Mouse (Mus musculus): ENCODE measurements around the gene Hmox2. TPM values are rescaled to one million over a fixed set of nuclear protein-coding genes. Genes with fewer than 3 reads are reported as not detected.
"Not testable (repeated sequence)": the region's sequence is repeated elsewhere in the genome, so short reads cannot be mapped to it uniquely, and the experiment has no call there.

Hmox2 gene
- total RNA-seq, 2 experiments from 2014 or later = 31.5 to 35.3 TPM

- intact Hi-C loops (cut with DNase I) = loop anchor here (5.0 kb wide), 1 partner anchor 35 kb away; no protein-coding TSS in a partner anchor
- DNase-seq = no peak
These were observed 3.8 kb upstream of the Hmox2 start for GRCm38 (mm10) chr16:4722128-4722914.

DNA sequence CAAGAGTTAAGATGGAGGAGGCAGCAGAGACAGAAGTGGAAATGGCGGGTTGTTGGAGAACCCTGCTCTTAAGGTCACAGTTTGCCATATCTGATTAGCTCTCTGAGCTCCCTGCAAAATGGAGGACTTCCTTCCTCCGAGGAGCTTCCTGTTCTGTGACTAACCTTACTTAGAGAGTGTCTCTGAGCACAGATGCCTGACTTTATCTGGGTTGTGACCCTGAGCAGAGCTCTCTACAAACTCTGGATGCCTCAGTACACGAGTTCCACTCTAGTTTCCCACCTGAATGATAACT lies 3.3 kb upstream of the Hmox2 start:
- DNase-seq = no peak
- intact Hi-C loops (cut with DNase I) = loop anchor here (5.0 kb wide), 1 partner anchor 36 kb away; no protein-coding TSS in a partner anchor

- no peak for DNase-seq
- intact Hi-C loops (cut with DNase I) = loop anchor here (5.0 kb wide), 1 partner anchor 62 kb away; no protein-coding TSS in a partner anchor
These were observed 895 bp upstream of the Hmox2 start for GRCm38 (mm10) chr16:4725266-4725665.

- intact Hi-C loops (cut with DNase I) = loop anchor here (5.0 kb wide), 1 partner anchor 61 kb away; no protein-coding TSS in a partner anchor
- DNase-seq = peak in 1 of 2 experiments; percentile 12
These were observed 467 bp downstream of the Hmox2 start for GRCm38 (mm10) chr16:4726528-4727128.

- intact Hi-C loops (cut with DNase I) = loop anchor here (5.0 kb wide), 1 partner anchor 60 kb away; no protein-coding TSS in a partner anchor
- DNase-seq = no peak
These were observed 1.4 kb downstream of the Hmox2 start for GRCm38 (mm10) chr16:4727526-4727925.

GRCm38 (mm10) chr16:4727963-4728362 lies 1.8 kb downstream of the Hmox2 start:
- intact Hi-C loops (cut with DNase I) = loop anchor here (5.0 kb wide), 1 partner anchor 59 kb away; no protein-coding TSS in a partner anchor
- DNase-seq = no peak

GRCm38 (mm10) chr16:4730776-4731358 lies 4.7 kb downstream of the Hmox2 start:
- no peak for DNase-seq
- intact Hi-C loops (cut with DNase I) = no loop called here

GRCm38 (mm10) chr16:4736262-4736661 lies 10.1 kb downstream of the Hmox2 start:
- no peak for DNase-seq
- intact Hi-C loops (cut with DNase I) = no loop called here

- DNase-seq = no peak
These were observed 13.8 kb downstream of the Hmox2 start for GRCm38 (mm10) chr16:4739994-4740393.

GRCm38 (mm10) chr16:4742186-4742585 lies 16.0 kb downstream of the Hmox2 start:
- no peak for DNase-seq
- intact Hi-C loops (cut with DNase I) = no loop called here

More at GRCm38 (mm10) chr16:4739994-4740393, 13.8 kb downstream of the Hmox2 start:
- intact Hi-C loops (cut with DNase I) = no loop called here

GRCm38 (mm10) chr16:4752155-4752554 lies 26.0 kb downstream of the Hmox2 start:
- no peak for DNase-seq
- intact Hi-C loops (cut with DNase I) = no loop called here

DNA sequence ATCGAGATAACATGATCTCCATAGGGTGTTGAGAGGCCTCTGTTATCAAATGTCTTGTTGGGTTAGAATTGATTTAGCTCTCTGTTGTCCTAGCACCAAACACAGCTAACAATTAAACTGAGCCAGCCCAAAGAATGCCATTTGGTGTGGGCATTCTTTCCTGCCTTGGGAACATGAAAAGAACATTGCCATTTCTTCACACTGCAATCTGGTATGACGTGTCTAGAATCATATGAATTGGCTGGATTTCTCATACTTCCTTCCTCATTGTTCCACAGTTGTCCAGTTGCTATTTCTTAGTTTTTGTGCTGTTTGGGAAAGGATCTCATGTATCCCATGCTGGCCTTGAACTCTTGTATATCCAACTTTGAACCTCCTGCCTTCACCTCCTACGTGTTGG lies 27.9 kb downstream of the Hmox2 start:
- intact Hi-C loops (cut with DNase I) = no loop called here

DNA sequence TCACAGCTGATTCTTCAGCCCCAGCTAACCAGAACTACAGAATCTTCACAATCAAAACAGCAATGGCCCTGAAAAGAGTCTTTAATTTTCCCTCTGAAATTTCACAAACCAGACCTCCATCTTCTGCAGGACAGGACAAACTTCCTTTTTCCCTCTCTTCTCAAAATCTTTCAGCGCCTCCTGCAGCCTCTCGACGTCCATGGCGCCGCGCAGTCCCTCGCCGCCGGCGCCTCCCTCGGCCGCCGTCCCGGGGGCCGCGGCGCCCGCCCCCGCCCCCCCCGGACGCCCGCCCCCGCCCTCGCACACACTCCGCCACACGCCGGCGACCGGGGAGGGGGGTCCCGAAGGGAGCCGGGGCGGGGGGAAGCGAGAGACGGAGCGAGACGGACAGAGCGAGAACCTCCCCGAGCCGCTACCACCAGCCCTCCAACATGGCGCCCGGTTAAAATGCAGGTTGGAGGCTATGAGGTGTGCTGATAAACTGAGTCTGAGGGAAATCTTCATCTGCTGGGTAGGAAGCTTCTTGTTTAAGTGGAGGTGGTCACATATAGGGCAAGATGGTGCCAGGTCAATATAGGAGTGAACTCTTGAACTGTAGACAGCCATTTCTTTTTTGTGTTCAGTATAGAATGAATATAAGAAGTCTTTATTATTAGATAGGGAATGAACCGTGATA lies 30.6 kb downstream of the Hmox2 start:
- intact Hi-C loops (cut with DNase I); DNase-seq: not testable (repeated sequence)

More for the DNA sequence above, 27.9 kb downstream of the Hmox2 start:
- no peak for DNase-seq

DNA sequence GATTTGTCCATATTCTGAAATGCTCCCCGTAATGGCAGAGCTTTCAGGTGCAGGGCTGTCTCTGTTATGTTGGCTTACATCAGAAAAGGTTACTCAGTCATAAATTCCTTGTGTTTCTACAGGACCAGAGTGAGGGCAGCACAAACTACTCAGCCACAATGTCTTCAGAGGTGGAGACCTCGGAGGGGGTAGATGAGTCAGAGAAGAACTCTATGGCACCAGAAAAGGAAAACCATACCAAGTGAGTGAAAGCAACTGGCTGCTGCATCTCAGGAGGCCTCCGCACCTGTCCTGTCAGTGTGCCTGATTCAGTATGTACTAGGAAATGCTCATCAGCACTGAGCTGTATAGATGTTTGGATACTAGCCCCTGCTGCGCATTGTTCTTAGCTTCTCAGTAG lies 36.3 kb downstream of the Hmox2 start:
- no peak for DNase-seq
- intact Hi-C loops (cut with DNase I) = no loop called here

DNA sequence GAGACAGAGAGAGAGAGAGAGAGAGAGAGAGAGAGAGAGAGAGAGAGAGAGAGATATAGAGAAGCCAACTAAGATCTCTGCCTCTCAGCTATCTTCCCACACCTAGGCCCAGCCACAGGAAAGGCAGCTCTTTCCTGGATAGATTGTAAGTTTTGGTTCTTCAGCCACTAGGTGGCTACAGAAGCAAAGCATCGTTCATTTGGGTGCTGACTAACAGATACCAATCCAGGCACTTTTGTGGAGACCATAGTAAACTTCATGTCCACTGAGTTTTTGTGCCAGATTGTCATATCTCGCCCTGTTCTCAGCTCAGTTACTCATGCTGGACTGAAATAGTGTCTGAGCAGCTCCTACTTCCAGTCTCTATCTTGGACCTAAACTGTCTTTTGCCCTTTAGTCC lies 37.1 kb downstream of the Hmox2 start:
- intact Hi-C loops (cut with DNase I) = no loop called here
- DNase-seq = no peak

- intact Hi-C loops (cut with DNase I) = loop anchor here (2.0 to 5.0 kb wide), 2 partner anchors 25 to 96 kb away; partner anchors contain the start of gene Cdip1
- no peak for DNase-seq
These were observed 39.7 kb downstream of the Hmox2 start for GRCm38 (mm10) chr16:4765852-4766251.

DNA sequence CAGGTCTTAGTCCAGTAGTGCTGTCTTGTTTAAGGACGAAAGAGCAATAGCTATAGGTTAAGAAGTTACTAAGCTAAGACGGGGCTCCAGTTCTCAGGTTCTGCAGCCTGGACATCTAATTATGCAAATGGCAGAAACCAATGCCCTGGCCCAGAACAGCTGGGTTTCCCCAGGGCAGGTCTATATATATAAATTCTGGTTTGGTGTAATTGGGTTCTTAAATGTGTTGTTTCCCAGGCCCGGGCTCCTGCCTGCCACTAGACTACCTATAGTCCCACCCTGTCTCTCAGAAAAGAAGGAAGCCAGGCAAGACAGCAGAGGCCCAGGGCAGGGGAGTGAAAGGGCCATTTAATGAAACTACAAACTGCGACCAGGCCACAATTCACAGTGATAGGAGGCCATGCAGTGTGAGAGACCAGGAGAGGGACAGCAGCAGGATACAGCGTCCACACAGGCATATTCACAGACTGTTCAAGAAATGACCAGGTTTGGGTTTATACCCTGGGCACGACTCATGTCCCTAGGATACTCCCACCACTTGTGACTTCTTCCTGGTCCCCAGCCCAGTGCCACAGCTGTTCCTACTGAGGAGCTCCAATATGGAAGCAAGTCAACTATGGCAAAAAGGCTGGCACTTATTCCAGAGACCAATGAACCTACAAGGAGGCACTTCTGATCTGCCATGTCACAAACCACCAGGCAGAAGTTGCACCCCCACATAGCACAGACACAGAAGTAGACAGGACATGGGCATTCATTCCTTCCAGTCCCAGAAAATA lies 41.0 kb downstream of the Hmox2 start:
- DNase-seq = peak in 1 of 2 experiments; percentile 25
- intact Hi-C loops (cut with DNase I) = loop anchor here (5.0 kb wide), 1 partner anchor 95 kb away; no protein-coding TSS in a partner anchor

DNA sequence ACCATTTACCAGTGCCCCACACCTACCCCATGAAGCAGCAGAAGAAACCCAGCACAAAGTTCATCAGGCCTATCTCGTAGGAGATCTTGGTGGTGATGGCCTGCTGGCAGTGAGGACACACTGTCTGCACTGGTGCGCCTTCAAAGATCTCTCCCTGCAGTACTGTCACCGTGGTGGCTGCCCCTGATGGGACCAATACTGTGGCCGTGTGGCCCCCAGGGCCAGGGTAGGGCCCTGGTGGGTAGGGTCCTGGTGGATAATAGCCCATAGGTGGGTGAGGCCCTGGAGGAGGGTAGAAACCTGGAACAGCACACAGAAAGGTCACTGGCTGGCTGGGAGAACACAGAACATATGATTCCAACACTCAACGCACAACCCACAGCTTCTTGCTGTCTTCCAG lies 42.6 kb downstream of the Hmox2 start:
- intact Hi-C loops (cut with DNase I) = loop anchor here (5.0 kb wide), 1 partner anchor 94 kb away; no protein-coding TSS in a partner anchor
- DNase-seq = no peak

DNA sequence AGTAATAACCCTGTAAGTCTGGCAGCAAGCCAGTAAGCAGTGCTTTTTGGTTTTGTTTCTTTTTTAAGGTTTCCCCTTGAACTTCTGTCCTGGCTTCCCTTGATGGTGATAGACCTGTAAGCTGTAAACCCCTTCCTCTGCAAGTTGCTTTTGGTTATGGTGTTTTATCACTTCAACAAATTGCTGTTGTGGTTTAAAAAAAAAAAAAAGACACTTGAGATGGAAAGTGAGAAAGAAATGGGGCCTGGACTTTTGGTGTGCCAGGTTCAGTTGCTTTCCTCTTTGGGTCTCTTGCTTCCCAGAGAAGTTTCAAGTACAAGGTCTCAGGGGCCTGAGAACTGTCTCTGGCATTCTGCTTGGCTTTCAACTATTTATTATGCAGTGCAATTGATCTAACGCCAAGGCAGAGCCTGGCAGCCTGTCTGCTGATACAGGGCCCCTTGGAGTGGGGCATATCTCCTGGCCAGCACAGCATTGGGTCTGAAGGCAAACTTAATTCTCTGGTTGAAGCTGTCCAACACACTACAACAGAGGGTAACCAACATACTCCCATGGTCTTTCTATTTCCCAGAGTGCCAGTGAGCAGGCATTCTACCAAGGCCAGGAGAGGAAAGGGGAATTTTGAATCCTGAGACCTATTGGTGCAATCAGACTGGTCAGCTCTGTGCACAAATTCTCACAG lies 47.3 kb downstream of the Hmox2 start:
- no peak for DNase-seq

More for the DNA sequence above, 47.3 kb downstream of the Hmox2 start:
- intact Hi-C loops (cut with DNase I) = no loop called here
